Mouse (Mus musculus): ENCODE data around the gene Slco1a5. TPM values are rescaled to one million over a fixed set of nuclear protein-coding genes. Genes with fewer than 3 reads are reported as not detected.
"Not testable (repeated sequence)": the region's sequence is repeated elsewhere in the genome, so short reads cannot be mapped to it uniquely, and the experiment has no call there.

Slco1a5 gene
- polyA plus RNA-seq, 1 experiment from 2014 or later = 0.75 TPM

DNA sequence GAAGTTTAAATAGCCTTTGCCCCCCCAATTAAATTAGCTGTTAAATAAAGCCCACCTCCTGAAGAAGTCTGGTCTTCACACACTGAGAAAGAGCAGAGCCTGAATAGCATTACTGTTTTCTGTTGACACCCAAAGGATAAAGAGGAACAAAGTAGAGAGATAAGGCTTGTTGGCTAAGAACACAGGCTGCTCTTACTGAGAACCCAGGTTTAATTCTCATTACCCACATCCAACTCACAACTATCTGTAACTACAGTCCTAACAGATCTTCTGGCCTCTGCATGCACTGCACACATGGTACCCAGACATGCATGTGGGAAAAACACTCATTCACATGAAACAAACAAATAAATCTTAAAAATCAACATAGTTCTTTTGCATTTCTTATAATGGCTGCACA lies 5.7 kb downstream of the Slco1a5 start:
- DNase-seq (ENCODE audit: low spot score) = no peak
- Histone ChIP-seq H3K27ac (no peak overlapping the region), H3K9me3 (ENCODE audit: control insufficient read depth, low read length) (no peaks in the 10 kb centered on the region), H3K9ac (no peak overlapping the region), H3K4me2 (replicated peaks) (no peak overlapping the region), H3K4me3 (replicated peaks; ENCODE audit: low read length) (no peak overlapping the region), H3K36me3 (replicated peaks; ENCODE audit: control insufficient read depth, insufficient read depth) (no peaks in the 10 kb centered on the region), H3K27me3 (ENCODE audit: control insufficient read depth, insufficient read depth, low read length) (no peaks in the 10 kb centered on the region), H3K4me1 (replicated peaks; ENCODE audit: control insufficient read depth, insufficient read depth, low read length) (no peaks in the 10 kb centered on the region)
- no peak for ATAC-seq (ENCODE audit: low FRiP score)

DNA sequence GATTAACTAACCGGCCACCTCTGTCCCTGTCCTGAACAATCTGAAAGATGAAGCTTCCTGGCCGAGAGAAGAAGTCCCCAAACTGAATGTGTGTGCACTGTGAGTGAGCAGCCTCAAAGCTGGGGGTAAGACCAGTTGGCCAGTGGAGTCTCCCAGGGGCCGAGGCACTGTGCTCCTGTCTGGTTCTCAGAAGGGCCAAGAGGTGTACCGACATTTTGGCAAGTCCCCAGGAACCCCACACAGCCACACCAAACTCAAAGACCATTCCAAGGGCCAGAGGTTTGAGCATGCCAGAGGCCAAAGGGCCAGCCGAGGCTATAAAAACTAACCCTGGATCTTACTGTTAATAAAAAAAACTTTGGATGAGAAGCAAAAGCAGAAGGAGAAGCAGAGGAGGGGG lies 8.5 kb downstream of the Slco1a5 start:
- no peak overlapping the region for H3K4me3 ChIP-seq (replicated peaks; ENCODE audit: low read length)
- H3K4me2 ChIP-seq (replicated peaks) = no peak overlapping the region
- H3K9ac ChIP-seq = no peak overlapping the region
- ATAC-seq (ENCODE audit: low FRiP score) = no peak
- no peaks in the 10 kb centered on the region for H3K4me1 ChIP-seq (replicated peaks; ENCODE audit: control insufficient read depth, insufficient read depth, low read length)
- no peaks in the 10 kb centered on the region for H3K36me3 ChIP-seq (replicated peaks; ENCODE audit: control insufficient read depth, insufficient read depth)
- 90% methylated on average over 5 of the region's 5 CpGs for WGBS
- no peak for DNase-seq (ENCODE audit: low spot score)
- no peak overlapping the region for H3K27ac ChIP-seq
- H3K9me3 ChIP-seq (ENCODE audit: control insufficient read depth, low read length) = peaks cover 6% of the 10 kb centered on the region; the same call in 1 of the 2 replicates
- no peaks in the 10 kb centered on the region for H3K27me3 ChIP-seq (ENCODE audit: control insufficient read depth, insufficient read depth, low read length)

DNA sequence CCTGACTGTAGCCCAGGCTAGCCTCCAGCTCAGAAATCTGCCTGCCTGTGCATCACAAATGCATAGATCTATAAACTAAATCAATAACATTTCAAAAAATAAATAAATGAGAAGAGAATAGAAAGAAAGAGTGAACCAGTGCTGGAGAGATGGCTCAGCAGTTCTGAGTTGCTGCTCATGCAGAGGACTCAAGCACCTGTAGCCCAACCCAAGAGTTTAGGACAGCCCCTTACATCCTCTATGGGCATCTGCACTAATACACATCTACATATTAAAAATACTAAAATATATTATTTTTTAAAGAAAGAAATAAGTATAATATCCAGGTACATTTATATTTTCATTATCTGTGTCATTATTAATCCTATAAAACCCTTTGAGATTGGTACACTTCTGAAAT lies 17.7 kb downstream of the Slco1a5 start:
- DNase-seq (ENCODE audit: low spot score) (no peak), ATAC-seq (ENCODE audit: low FRiP score) (no peak)
- Histone ChIP-seq H3K36me3 (replicated peaks; ENCODE audit: control insufficient read depth, insufficient read depth) (no peaks in the 10 kb centered on the region), H3K27ac (no peak overlapping the region), H3K9ac (no peak overlapping the region), H3K27me3 (ENCODE audit: control insufficient read depth, insufficient read depth, low read length) (no peaks in the 10 kb centered on the region), H3K9me3 (ENCODE audit: control insufficient read depth, low read length) (peaks cover 9% of the 10 kb centered on the region; the same call in 1 of the 2 replicates), H3K4me2 (replicated peaks) (no peak overlapping the region), H3K4me1 (replicated peaks; ENCODE audit: control insufficient read depth, insufficient read depth, low read length) (no peaks in the 10 kb centered on the region), H3K4me3 (replicated peaks; ENCODE audit: low read length) (no peak overlapping the region)

DNA sequence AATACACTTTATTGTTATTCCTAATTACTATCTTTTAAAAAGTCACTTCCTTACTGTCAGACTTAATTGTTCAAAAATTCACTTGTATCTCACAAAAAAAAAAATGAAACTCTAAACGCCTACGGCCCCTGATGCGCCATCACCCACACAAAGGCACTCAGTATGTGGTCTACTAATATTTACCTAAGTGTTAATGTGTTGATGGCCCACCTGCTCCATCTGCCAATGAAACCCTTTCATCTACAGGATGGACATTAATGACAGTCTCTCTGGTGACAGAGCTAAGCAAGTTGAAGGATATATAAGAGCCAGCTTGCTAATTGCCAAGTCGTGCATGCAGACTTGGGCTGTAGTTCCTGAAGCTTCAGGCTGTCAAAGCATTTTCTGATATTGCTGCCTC lies 24.7 kb downstream of the Slco1a5 start, which contains the start of gene Iapp:
Gene Iapp (plus strand): TSS at position 326 of the 400 bp plus-strand sequence.
- H3K9ac ChIP-seq = no peak within 1 kb of the TSS
- 54% methylated on average over 4 of the region's 4 CpGs for WGBS
- no peaks in the 10 kb centered on the region for H3K27me3 ChIP-seq (ENCODE audit: control insufficient read depth, insufficient read depth, low read length)
- no peak within 1 kb of the TSS for H3K4me2 ChIP-seq (replicated peaks)
- no peaks in the 10 kb centered on the region for H3K4me1 ChIP-seq (replicated peaks; ENCODE audit: control insufficient read depth, insufficient read depth, low read length)
- no peaks in the 10 kb centered on the region for H3K36me3 ChIP-seq (replicated peaks; ENCODE audit: control insufficient read depth, insufficient read depth)
- no peak within 1 kb of the TSS for H3K27ac ChIP-seq
- no peaks in the 10 kb centered on the region for H3K9me3 ChIP-seq (ENCODE audit: control insufficient read depth, low read length)
- DNase-seq (ENCODE audit: low spot score) = no peak
- ATAC-seq (ENCODE audit: low FRiP score) = no peak
- H3K4me3 ChIP-seq (replicated peaks; ENCODE audit: low read length) = no peak within 1 kb of the TSS

DNA sequence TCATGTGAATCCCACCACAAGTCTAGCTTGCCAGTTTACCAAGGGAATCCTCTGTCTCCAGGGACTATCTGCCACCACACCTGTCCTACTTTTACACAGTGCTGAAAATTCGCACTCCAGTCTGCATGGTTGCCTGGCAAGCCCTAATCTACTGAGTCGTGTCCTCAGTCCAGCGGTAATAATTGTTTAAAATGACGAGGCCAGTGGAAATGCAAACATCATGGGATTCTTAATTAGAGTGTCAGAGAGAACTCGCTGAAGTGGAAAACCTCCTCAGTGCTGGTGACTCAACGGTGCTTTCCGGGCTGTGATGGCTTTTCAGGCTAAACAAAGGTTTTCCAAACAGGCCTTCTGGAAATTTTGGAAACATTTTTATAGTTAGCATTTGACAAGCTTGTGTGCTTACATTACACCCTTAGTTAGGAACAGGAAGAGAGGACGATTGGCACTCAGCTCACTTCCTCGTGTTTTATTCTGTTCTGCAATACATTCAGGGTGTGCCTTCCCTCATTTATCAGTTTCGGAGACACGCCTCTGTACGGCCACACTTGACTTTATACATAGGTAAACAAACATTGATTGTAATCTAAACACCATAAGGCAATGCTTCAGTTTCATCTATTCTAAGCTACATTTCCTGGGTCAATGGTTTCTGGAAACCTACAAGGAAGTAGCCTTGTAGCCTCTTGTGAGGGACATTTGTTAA lies 33.2 kb downstream of the Slco1a5 start:
- H3K27ac ChIP-seq = no peak overlapping the region
- no peak overlapping the region for H3K4me2 ChIP-seq (replicated peaks)
- H3K9ac ChIP-seq = no peak overlapping the region
- no peak overlapping the region for H3K4me3 ChIP-seq (replicated peaks; ENCODE audit: low read length)
- DNase-seq (ENCODE audit: low spot score) (no peak), ATAC-seq (ENCODE audit: low FRiP score) (no peak)
- WGBS = 57% methylated on average over 12 of the region's 12 CpGs
- no peaks in the 10 kb centered on the region for H3K9me3 ChIP-seq (ENCODE audit: control insufficient read depth, low read length)
- H3K36me3 ChIP-seq (replicated peaks; ENCODE audit: control insufficient read depth, insufficient read depth) = no peaks in the 10 kb centered on the region
- H3K27me3 ChIP-seq (ENCODE audit: control insufficient read depth, insufficient read depth, low read length) = no peaks in the 10 kb centered on the region
- H3K4me1 ChIP-seq (replicated peaks; ENCODE audit: control insufficient read depth, insufficient read depth, low read length) = no peaks in the 10 kb centered on the region

DNA sequence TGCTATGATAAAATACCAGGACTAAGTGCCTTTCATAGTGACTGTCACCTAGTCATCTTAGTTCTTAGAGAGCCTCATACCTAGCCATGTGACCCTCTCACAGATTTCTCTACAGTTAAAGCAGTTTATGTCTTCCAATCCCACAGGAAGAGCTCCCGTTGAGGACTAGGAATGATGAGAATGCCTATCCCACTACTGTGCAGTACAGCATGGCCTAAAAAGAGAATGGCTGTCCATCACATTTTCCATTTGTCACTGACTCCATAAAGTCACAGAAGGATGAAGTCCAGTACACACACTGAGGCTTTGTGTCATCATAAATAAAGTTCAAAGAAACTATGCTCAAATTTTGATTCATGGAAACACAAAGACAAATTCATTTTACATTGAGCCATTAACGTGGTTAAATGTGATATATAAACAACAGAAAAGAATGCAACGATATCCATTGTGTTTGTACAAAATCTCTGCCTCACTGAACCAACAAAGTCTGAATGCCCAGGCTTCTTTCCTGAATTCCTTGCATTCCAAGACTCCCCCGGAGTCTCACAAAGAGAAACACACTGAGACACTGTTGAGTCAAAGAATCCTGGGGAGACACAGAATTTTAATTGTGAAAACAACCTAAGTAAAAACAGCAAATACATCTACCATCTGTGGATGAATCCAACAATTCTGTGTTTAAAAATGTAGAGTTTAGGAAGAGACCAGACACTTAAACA lies 46.9 kb downstream of the Slco1a5 start:
- WGBS = 2% methylated on average over 4 of the region's 4 CpGs
- no peak for ATAC-seq (ENCODE audit: low FRiP score)
- no peak overlapping the region for H3K4me3 ChIP-seq (replicated peaks; ENCODE audit: low read length)
- no peaks in the 10 kb centered on the region for H3K27me3 ChIP-seq (ENCODE audit: control insufficient read depth, insufficient read depth, low read length)
- H3K4me2 ChIP-seq (replicated peaks) = no peak overlapping the region
- no peak overlapping the region for H3K27ac ChIP-seq
- no peaks in the 10 kb centered on the region for H3K4me1 ChIP-seq (replicated peaks; ENCODE audit: control insufficient read depth, insufficient read depth, low read length)
- H3K9ac ChIP-seq = no peak overlapping the region
- H3K36me3 ChIP-seq (replicated peaks; ENCODE audit: control insufficient read depth, insufficient read depth) = no peaks in the 10 kb centered on the region
- DNase-seq (ENCODE audit: low spot score) = no peak
- no peaks in the 10 kb centered on the region for H3K9me3 ChIP-seq (ENCODE audit: control insufficient read depth, low read length)

DNA sequence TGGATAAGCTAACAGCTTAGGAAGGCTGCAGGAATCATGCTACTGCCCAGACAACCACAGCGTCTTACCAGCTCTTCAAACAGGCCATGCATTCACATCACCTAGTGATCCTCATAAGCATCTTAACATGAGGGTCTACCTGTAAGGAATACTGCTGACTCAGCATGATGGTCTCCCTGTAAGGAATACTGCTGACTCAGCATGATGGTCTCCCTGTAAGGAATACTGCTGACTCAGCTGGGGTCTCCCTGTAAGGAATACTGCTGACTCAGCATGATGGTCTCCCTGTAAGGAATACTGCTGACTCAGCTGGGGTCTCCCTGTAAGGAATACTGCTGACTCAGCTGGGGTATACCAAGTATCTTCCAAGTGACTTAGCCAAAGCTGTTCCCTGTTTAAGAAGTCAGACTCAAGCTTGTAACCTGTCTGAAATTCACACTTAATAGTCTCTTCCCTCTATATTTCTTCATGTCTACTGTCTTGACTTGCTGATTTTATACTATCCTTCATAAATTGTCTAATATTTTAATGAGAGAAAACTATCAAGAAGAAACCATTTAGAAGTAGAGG lies 72.0 kb downstream of the Slco1a5 start:
- ATAC-seq (ENCODE audit: low FRiP score); H3K27ac ChIP-seq; H3K9ac ChIP-seq; H3K4me2 ChIP-seq (replicated peaks); H3K36me3 ChIP-seq (replicated peaks; ENCODE audit: control insufficient read depth, insufficient read depth); H3K27me3 ChIP-seq (ENCODE audit: control insufficient read depth, insufficient read depth, low read length); H3K4me3 ChIP-seq (replicated peaks; ENCODE audit: low read length); DNase-seq (ENCODE audit: low spot score); H3K4me1 ChIP-seq (replicated peaks; ENCODE audit: control insufficient read depth, insufficient read depth, low read length); H3K9me3 ChIP-seq (ENCODE audit: control insufficient read depth, low read length): not testable (repeated sequence)
- WGBS = 97% methylated on average over 1 of the region's 1 CpGs

DNA sequence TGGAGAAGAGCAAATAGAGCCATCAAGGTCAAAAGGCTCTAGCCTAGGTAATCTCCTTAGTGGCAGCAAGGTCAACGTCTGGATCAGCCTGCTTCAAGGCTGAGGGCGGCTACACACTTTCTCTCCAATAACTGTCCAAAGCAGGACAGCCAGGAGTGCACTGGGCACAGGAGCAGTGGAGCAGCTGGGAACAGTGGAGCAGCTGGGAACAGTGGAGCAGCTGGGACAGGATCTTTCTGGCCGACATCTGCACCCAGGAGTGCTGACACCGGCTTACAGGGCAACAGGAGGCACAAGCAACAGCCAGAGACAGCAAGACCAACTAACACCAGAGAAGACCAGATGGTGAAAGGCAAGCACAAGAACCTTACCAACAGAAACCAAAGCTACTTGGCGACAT lies 77.7 kb downstream of the Slco1a5 start:
- Histone ChIP-seq H3K27ac (no peak overlapping the region), H3K9ac (no peak overlapping the region), H3K4me1 (replicated peaks; ENCODE audit: control insufficient read depth, insufficient read depth, low read length) (no peaks in the 10 kb centered on the region), H3K4me2 (replicated peaks) (no peak overlapping the region), H3K9me3 (ENCODE audit: control insufficient read depth, low read length) (no peaks in the 10 kb centered on the region), H3K36me3 (replicated peaks; ENCODE audit: control insufficient read depth, insufficient read depth) (no peaks in the 10 kb centered on the region), H3K4me3 (replicated peaks; ENCODE audit: low read length) (no peak overlapping the region), H3K27me3 (ENCODE audit: control insufficient read depth, insufficient read depth, low read length) (no peaks in the 10 kb centered on the region)
- WGBS = 91% methylated on average over 5 of the region's 5 CpGs
- DNase-seq (ENCODE audit: low spot score) (no peak), ATAC-seq (ENCODE audit: low FRiP score) (no peak)

DNA sequence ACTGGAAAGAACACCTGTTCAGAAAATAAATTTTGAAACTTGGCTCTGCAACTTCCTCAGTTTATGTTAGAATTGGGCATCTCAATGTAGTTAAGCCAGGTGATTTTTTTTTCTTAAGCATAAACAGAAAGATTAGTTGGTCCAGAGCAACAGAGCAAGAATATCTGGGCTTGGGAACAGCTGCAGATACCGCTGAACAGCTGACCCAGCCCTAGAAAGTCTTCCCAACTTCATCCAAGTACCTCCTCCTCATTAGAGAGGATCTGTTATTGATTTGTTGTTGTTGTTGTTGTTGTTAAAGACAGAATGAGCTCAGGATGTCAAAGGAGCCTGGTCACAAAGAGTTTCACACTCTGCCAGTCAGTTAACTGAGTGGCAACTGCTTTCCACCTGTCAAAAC lies 83.3 kb downstream of the Slco1a5 start:
- Histone ChIP-seq H3K9ac (no peak overlapping the region), H3K36me3 (replicated peaks; ENCODE audit: control insufficient read depth, insufficient read depth) (no peaks in the 10 kb centered on the region), H3K4me2 (replicated peaks) (no peak overlapping the region), H3K9me3 (ENCODE audit: control insufficient read depth, low read length) (no peaks in the 10 kb centered on the region), H3K27ac (no peak overlapping the region), H3K4me1 (replicated peaks; ENCODE audit: control insufficient read depth, insufficient read depth, low read length) (no peaks in the 10 kb centered on the region), H3K27me3 (ENCODE audit: control insufficient read depth, insufficient read depth, low read length) (no peaks in the 10 kb centered on the region), H3K4me3 (replicated peaks; ENCODE audit: low read length) (no peak overlapping the region)
- ATAC-seq (ENCODE audit: low FRiP score) = no peak
- DNase-seq (ENCODE audit: low spot score) = no peak
- WGBS = 76% methylated on average over 1 of the region's 1 CpGs
